Mouse (Mus musculus) right cerebral cortex, postnatal 10 days (tissue): ENCODE data around the gene Bbox1.
A peak's percentile ranks its signal among the peaks of the same experiment; 100 is the strongest.

ENCODE experiments used
- DNase-seq, 2 experiments: peaks; one replicate each; pipeline ENCODE4 v3.0.0; 2021; ENCODE audit warnings: low spot score in 2 of 2

Gene Bbox1

GRCm38 (mm10) chr2:110274160-110274559 is 40.2 kb downstream of the Bbox1 start:
- peak in 1 of 2 experiments; percentile 23 for DNase-seq

GRCm38 (mm10) chr2:110269281-110269680 is 45.1 kb downstream of the Bbox1 start:
- DNase-seq = no peak

DNA sequence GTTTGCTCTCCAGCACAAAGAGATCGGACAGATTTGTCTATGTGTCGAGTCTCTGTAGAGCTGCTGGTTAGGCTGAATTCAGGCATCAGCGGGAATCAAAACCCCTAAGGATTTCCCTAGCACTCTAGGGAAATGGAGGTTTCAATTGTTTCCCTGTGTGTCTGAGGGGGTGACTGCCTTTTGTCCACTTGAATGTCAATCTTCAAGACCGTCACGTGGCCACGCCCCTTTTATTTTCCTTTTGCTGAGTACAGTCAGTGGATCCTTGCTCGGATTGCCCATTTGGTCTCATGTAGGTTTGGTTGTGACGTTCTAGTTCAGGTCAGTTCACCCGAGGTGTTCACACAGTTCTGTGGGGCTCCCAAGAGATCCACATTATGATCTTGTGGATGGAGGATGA is 82.1 kb downstream of the Bbox1 start:
- DNase-seq = no peak

GRCm38 (mm10) chr2:110230753-110231152 is 83.6 kb downstream of the Bbox1 start:
- no peak for DNase-seq

- DNase-seq = peak; percentile 71 to 78
These were observed 84.9 kb downstream of the Bbox1 start for GRCm38 (mm10) chr2:110229143-110230087.

GRCm38 (mm10) chr2:110226421-110226820 is 87.9 kb downstream of the Bbox1 start:
- DNase-seq = no peak

- DNase-seq = no peak
These were observed 88.4 kb downstream of the Bbox1 start for GRCm38 (mm10) chr2:110225969-110226368.

- no peak for DNase-seq
These were observed 91.6 kb downstream of the Bbox1 start for GRCm38 (mm10) chr2:110222793-110223192.

DNA sequence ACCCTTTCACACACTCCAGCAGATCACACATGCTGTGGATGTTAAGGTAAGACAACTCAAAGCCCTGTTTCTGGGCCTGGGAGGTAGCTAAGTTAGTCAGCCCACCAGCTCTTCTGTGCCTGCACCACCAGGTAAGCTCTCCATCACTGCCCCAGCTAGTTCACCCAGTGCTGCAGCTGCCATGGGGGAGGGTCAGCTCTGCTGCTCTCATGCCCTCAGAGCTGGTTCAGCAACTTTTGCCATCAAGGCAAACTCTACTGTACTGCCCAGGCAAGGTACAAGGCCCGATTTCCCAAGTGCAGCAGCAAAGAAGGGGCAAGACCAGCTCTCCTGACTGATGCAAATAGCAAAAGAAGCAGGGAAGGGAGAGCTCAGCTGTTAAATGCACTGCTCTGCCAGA is 93.9 kb downstream of the Bbox1 start:
- no peak for DNase-seq

DNA sequence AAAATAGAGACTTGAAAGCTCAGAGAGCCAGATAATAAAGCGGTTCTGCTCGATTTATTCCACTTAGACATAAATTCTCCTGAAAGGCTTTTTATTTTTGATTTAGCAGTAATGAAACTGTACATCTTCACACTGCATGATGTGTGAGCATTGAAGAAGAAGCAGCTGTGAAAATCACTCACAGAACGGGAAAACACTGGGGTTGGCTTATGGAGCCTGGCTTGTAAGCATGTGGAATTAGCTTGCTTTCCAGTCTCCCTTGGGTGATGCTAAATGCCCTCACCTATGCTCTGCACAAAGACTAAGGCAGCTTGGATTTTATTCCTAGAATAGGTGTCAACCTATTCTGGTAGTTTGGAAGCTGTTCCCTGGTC is 98.7 kb downstream of the Bbox1 start:
- no peak for DNase-seq

GRCm38 (mm10) chr2:110214991-110215684 is 99.2 kb downstream of the Bbox1 start:
- DNase-seq = no peak

DNA sequence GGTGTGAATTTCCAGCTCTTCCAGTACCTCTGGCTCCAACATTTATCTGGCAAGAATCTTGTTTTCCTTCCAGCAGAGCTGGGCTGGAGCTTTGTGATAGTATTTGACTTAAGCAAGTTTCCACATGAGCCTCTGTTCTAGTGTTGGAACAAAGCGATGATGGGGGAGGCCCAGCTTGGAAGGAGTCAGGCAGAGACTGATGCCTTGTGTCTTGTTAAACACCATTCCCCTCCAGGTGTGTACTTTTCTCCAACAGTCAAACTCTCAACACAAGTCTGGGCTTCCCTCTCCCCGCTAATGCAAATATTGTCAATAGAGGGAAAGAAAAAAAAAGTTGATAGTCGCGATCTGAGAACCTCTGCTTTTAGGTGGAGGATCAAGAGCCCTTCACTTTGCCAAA is 100.1 kb downstream of the Bbox1 start:
- no peak for DNase-seq
